Mouse (Mus musculus) heart, adult 11 months (tissue): ENCODE data around the gene Gm3854.
"Not testable (repeated sequence)": the region's sequence is repeated elsewhere in the genome, so short reads cannot be mapped to it uniquely, and the experiment has no call there.

Experiments used
- DNase-seq: peaks from one replicate; pipeline ENCODE4 v3.0.0; 2022

Gene Gm3854

DNA sequence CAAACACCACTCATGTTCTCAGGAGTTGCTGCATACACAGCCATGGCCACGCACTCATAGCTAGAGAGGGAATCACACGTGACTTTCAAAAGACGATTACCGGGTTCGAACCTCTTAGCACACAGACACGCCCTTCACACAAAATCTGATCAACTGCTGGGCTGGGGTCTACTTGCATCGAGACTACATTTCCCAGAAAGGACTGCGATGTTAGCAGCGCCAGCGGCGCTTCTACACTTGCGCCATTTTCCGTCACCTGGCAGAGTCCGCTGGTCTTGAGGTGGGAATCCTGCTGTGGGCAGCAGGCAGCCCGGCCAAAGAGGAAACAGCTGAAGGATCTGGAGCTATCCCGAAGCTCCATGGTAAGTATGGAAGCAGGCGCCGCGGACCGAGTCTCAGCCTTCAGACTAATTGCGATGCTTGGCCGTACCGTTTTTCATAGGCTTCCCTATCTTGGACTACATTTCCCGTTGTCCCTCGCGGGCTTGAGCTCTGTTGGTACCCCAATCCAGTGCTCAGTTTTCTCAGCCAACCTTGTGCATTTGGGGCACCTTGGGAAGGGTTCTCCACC lies at the start of gene Gm3854:
Gm3854 (plus strand) TSS at position 259 of the 571 bp plus-strand sequence.
- peak; percentile 95 for DNase-seq

DNA sequence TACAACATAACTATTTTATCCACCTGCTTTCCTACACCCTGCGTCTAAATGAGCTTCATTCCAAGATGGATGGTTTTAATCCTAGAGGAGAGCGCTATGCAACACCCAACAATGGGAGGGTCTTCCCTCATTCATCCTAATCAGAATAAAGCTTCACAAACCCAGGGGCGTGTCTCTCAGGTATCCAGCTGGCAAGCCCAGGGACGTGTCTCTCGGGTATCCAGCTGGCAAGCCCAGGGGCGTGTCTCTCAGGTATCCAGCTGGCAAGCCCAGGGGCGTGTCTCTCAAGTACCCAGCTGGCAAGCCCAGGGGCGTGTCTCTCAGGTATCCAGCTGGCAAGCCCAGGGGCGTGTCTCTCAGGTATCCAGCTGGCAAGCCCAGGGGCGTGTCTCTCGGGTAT lies 42.8 kb upstream of the Gm3854 start:
- not testable (repeated sequence) for DNase-seq

DNA sequence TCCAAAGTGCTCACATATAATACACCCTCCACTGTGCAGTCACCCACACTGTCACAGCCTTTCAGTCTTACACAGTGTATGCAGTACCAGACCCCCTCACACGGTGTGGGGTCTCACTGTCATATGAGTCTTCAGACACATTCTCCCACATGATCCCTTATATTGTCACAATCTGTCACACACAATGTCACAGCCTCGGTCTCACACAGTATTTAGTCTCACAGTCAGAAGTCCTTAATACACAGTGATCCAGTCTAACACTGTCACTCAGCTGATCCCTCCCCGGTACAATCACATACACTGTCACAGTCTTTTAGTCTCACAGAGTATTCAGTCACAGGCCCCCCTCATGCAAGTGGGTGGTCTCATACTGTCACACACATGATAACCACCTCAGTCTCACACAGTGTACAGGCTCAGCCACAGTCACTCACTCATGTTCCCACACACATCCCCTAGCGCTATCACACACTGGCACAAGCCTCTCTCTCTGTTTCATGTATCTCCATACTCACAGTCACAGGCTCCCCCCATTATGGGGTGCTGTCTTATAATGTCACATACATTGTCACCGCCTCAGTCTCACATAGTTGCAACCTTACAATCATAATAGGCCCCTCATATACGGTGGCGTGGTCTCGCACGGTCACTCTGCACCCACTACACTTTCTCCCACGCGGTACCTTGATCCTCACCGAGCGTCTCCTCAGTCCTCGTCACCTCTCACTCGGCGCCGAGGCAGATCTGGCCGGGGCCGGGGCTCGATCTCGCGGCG lies 12.9 kb upstream of the Gm3854 start:
- DNase-seq, result peak; percentile 87

DNA sequence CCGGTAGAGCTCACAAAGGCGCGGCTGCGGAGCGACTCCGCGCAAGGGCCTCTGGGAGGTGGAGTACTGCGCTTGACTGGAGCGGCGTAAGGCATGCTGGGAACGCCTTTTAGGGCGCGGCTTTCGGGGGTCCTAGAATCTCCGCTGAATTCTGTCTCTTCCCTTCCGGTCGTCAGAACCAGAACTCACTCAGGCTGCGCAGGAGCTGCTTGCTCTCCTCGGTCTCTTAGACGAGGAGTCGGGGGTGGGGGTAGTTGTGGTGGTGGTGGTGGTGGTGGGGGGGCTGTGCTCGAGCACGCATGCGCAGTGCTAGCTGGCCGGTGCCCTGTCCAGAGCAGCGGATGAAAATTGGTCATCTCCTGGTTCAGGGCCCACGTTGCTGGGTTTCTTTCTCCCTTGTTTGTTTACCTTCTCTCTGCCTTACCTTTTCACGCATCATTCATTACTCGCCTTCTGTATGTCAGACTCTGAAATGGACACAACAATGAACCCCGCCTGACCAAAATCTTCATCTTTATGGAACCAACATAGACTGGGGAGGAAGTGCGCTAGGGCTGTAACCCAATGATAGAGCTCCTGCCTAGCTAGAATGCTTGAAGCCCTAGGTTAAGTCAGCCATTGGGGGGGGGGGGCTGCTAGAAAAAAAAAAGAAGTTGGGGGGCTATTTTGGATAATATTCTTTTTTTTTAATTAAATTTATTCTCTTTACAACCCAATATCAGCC lies 12.2 kb upstream of the Gm3854 start, which contains the start of gene Zfp583:
Zfp583 (minus strand) TSS at position 53 of the 724 bp plus-strand sequence.
- DNase-seq, result peak; percentile 99

DNA sequence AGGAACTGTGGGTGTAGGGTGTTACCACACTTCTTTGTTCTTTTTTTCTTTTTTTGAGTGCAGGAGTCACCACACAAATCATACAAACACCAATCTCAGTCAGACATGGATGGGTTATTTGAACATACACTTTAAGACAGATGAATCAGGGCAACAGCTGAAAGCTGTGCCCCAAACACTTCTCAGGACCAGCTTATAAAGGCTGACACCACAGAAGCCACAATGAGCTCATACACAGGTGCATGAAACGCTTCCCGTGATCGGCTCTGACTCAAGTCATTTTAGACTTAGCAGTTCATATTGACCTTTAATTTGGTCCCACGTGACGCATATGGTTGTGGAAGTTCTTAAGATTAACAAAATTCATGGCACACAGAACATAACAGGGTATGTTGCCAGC lies 3.7 kb upstream of the Gm3854 start:
- peak; percentile 66 for DNase-seq

DNA sequence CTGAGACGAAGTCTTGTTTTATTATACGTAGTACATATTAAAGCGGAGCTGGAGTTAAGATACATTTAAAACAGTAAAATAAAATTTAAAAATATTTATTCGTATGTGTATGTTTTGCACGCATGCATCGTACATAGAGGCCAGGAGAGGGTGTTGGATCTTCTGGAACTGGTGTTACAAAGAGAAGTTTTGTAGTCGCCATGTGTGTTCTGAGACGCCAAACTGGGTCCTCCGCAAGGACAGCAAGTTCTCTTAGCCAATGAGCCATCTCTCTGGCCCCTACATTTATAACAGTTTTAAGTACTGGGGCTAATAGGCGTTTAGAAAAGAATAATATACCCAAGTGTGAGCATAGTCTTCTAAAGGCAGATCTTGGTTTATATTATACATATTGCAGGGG lies 565 bp downstream of the Gm3854 start:
- DNase-seq, result no peak

DNA sequence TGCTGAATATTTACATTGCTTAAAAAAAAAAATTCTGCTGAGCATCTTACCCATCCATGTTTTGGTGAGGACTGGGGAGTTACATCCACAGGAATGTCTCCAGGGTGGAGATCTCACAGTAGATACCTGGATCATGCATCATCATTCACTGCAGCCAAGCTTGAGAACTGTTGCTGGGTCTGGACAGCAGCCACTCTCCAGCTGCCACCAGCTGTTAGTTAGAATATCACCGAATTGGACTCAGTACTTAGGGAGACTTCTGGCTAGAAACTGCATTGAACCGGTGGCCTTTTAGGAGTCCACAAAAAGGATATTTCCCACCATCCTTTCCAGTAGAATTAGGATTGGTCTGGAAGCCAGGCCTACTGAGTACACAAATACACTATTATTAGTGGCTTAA lies 14.6 kb downstream of the Gm3854 start:
- DNase-seq, result peak; percentile 92

DNA sequence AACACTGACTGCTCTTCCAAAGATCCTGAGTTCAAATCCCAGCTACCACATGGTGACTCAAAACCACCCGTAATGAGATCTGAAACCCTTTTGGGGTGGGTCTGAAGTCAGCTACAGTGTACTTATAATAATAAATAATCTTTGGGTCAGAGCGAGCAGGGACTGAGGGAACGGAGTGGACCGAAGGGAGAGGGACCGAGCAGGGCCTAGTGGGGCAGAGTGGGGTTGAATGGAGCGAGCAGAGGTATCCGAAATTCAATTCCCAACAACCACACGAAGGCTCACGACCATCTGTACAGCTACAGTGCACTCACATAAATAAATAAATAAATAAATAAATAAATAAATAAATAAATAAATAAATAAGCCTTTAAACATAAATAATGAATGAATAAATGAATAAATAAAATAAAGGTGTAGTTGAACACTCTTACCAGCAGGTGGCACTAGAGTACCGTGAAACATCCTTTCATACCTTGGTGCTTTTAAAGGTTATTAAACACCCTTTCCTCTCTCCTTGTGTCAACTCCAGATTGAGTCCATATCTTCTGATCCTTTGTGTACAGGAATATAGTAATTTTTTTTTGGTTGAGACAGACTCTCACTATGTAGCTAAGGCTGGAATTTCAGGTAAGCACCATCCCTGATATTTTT lies 15.5 kb downstream of the Gm3854 start:
- DNase-seq, result peak; percentile 45

DNA sequence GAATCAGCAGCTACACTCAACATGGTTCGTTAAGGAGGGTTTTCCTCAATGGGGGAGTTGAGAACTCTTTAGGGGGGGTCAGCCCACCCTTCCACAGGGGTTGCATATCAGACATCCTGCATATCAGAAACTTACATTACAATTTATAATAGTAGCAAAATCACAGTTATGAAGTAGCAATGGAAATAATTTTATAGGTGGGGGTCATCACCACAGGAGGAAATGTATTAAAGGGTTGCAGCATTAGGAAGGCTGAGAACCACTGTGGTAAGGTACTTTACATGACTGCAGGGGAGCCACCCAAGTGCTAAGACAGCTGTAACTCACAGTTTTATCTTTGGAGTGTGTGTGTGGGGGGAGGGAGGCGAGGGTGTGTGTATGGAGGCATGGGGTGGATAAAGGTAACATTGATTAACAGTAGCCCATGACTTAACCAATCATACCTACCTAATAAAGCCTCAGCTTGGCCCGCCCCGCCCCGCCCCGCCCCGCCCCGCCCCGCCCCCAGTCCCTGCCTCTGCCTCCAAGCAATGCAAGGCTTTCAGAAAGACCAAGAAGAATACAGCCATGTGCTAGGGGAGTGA lies 17.0 kb downstream of the Gm3854 start:
- DNase-seq, result peak; percentile 76

DNA sequence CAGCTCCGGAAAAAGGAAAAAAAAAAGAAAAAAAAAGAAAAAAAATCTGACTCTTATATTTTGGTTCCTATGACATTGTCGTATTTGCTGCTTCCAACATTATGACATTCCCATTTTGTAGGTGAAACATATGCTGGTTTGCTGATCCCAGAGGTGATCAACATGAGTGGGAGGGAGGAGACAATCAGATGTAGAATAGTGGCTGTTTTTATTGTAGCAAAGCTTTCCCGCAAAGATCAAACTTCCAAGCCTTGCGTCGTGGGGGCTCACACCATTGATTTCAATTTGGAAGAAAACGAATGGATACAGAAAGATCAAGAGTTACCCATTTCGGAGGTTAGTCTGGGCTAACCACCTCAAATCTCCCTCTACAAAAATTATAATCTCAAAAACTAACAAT lies 18.2 kb downstream of the Gm3854 start:
- DNase-seq, result no peak

DNA sequence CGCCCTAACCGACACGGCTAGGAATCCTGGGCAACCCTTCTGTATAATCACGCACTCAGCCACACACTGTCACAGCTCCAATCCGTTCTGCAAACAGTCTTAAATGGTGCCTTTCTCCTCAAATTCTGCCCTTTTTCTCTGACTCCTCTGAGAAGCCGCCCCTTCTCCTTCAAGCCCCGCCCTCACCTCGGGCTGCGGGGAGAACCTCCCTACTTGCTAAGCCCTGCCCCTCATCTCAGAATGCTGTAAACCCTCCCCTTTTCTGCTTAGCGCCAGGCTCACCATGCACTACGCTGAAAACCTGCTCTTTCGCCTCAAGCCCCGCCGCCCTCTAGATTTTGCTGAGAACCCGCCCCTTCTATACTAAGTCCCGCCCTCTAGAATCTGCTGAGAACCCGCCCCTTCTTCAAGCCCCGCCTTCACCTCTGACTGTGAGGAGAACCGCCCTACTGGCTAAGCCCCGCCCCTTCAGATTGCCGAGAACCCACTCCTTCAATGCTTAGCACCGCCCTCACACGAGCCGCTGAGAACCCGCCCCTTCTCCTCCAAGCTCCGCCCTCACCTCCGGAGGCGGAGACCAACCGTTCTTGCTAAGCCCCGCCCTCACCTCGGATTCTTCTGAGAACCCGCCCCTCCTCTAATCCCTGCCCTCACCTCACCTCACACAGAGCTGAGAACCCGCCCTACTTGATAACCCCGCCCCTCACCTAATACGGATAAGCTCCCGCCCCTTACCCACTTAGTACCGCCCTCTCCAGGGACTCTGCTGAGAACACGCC lies 18.9 kb downstream of the Gm3854 start:
- peak; percentile 100 for DNase-seq

DNA sequence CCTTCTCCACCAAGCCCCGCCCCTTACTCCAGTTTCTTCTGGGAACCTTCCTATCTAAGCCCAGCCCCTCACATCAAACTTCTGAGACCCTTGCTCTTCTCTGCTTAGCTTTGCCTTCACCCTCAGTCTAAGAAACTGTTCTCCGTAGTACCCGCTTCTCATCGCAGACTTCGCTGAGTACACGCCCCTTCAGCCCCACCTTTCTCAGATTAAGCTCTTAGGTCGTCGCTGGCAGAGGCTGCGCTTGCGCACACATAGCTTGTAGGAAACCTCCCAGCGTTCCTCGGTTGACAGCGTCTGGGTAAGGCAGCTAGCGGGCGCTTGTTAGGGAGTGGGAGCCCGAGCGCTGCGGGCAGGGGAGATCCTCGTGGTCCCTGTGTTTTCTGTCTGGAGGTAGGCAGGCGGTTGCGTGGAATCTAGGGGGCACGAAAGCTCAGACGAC lies 19.5 kb downstream of the Gm3854 start, which contains the start of gene Zfp78:
Zfp78 (plus strand) TSS at position 234 of the 442 bp plus-strand sequence.
- DNase-seq, result peak; percentile 99

DNA sequence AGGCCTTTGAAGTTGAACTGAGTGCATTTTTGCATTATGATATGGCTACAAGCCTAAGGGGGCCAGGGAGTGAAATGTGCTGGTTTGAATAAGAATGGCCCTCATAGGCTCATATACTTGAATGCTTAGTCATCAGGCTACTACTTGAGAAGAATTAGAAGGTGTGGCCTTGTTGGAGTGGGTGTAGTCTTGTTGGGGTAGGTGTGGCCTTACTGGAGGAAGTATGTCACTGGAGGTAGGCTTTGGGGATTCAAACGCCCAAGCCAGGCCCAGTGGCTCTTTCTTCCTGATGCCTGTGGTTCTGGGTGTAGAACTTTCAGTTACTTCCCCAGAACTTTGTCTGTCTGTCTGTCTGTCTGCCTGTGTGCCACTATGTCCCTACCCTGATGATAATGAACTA lies 21.2 kb downstream of the Gm3854 start:
- no peak for DNase-seq

DNA sequence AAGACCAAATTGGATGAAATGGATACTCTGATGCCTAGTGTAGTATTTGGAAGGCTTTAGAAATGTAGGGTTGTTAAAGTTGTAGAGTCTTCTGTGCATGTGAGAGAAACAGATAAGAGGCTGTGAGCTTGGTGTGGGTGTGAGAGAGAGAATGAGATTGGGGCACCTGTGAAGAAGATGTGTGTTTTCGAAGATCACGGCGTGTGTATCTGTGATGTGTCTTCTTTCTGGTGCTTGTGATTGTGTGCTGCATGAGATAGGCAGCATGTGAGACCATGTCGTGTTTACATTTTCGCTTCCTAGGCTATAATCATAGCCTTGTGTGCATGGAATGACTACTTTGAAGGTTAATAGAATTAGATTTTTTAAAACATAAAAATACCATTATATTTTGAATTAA lies 23.6 kb downstream of the Gm3854 start:
- DNase-seq, result no peak

DNA sequence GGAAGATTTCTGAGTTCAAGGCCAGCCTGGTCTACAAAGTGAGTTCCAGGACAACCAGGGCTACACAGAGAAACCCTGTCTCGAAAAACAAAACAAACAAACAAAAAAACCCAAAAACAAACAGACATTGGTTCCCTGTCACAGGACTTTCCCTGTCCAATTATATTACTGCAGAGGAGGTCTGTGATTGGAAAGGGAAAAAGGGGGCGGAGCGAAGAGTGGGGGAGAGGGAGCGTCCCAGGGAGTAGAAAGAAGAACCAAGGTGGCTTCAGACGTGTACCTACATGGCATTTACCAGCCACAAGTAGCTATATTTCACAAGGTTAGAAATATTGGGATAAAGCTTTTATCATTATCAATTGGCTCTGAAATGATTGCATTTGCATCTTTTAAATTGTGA lies 24.6 kb downstream of the Gm3854 start:
- DNase-seq, result not testable (repeated sequence)

DNA sequence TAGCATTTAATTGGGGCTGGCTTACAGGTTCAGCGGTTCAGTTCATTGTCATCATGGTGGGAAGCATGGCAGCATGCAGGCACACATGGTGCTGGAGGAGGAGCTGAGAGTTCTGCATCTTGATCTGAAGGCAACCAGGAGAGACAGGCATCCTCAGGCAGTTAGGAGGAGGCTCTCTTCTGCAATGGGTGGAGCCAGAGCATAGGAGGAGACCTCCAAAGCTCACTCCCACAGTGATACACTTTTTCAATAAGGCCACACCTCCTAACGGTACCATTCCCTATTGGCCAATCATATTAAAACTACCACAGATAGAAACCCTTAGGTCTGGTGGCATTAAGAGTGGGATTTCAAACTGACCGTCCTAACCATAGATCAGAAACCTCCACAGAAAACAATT lies 25.9 kb downstream of the Gm3854 start:
- no peak for DNase-seq

DNA sequence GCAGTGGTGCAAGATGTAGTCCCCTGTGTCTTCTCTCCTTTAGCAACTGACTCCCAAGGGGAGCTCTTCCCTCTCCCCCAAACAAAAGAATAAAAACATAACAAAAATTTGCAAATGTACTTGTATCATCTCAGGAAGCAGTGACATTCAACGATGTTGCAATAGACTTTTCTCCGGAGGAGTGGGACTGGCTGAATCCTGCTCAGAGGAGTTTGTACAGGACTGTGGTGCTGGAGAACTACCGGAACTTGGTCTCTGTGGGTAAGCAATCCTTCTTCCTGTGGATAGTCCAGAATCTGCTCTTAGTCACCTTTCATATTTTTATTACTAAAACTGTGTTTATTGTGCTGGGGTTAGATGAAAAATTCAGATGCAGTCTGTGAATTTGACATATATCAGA lies 29.4 kb downstream of the Gm3854 start:
- DNase-seq, result no peak

DNA sequence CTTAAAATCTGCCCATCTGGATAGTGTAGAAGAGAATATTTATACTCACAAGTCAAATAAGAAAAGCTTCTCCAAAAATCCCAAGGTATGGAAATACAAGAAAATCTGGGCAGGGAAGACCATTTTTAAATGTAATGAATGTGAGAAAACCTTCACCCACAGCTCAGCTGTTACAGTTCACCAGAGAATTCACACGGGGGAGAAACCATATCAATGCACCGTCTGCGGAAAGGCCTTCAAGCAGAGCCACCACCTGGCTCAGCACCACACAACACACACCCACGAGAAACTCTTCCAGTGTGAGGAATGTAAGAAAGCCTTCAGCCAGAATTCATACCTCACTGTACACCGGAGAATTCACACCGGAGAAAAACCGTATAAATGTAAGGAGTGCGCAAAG lies 34.9 kb downstream of the Gm3854 start:
- DNase-seq, result no peak

DNA sequence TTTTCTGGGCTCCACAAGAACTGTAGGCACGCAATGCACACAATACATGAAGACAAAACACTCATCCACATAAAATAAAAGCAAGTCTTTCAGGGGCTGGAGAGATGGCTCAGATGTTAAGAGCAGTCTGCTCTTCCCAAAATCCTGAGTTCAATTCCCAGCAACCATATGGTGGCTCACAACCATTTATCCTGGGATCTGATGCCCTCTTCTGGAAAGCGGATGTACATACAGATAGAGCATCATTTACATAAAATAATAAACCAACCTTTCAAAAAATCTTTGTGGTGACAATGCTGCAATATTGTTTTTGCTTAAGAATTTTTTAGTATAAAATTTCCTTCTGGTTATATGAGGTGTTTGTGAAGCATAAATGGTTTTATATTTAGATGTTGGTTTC lies 37.9 kb downstream of the Gm3854 start:
- DNase-seq, result no peak

DNA sequence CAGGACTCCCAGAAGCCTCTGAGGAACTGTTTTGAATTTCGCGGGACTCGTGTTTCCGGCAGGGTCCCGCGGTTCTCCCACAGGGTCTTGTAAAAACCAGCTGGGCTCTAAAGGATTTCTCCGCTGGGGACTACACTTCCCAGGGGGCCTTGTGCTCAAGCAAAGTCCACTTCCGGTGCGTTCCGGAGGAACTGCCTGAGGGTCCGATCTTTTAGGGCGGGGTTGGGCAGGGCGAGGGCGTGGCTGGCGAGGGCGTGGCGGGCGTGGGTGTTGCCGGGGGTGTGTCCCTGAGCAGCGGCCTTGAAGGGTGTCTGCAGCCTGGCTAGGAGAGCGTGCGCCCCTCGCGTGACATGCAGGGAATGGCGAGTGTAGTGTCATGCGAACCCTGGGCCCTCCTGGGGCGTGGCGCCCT lies 39.5 kb downstream of the Gm3854 start, which contains the start of gene Zfp28:
Zfp28 (plus strand) TSS at position 252 of the 412 bp plus-strand sequence.
- DNase-seq, result peak; percentile 99

DNA sequence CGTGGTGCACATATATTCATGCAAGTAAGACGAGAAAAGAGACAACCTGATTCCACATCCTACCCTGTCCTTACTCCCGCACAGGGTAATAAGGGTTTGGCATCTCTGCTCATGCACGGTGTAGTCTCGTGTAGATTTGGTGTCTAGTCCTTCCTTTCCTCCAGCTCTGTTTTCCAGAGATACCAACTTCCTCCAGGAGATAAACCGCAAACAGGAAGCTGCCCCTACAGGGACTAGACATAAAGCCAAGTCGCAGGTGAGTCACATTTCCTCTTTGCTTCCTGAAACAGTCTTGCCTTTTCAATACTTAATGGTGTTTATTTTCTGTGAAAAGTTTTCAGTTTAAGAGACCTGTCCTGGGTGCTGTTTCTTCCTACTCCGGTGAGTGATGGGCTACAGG lies 40.5 kb downstream of the Gm3854 start:
- no peak for DNase-seq

DNA sequence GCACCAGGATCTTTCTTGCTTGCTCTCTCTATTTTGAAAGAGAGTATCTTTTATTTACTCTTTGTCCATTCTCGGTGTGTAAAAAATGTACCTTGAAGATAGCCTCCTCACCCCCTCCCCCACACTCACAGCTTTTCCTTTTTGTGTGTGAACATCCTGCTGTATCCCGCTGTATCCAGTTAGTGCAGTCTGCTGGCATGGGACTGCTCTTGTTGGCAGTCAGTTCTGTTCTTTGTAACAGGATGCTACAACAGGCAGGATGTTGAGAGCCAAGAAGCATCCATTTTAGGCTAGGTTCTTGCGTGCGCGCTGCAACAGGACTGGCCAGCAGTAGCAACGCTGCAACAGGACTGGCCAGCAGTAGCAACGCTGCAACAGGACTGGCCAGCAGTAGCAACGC lies 43.4 kb downstream of the Gm3854 start:
- DNase-seq, result peak; percentile 96
